Mouse (Mus musculus) embryonic fibroblast, embryonic 13.5 days (primary cell): Measurements from ENCODE around the gene BC048679.

Source experiments
- CTCF ChIP-seq: IDR thresholded peaks from 2 replicates; pipeline ENCODE4 v1.5.1; 2011; ENCODE audit warnings: mild to moderate bottlenecking, control low read depth, low read length, moderate library complexity, borderline replicate concordance; ENCODE audit not compliant: insufficient read depth
- POLR2A ChIP-seq: IDR thresholded peaks from 2 replicates; pipeline ENCODE4 v1.6.1; 2011; ENCODE audit warnings: low read depth, mild to moderate bottlenecking, control low read depth, low read length, moderate library complexity

DNA sequence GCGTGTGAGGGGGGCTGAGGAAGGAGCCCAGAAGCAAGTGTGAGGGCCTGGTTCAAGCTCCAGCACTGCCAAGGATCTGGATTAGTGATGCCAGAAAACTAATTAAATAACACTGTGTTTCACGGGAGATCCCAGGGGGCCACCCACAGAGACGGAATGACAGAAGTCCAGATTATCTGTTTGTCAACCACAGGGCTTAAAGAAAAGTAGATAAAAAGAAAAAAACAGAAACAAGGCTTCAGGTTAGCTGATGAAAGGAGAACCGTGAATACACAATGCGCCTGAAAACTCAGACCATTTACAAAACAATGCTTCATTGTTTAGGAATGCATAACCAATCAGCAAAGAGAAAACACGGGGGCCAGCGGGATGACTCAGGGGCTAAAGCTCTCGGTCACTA is 17.3 kb downstream of the BC048679 start:
- TF ChIP-seq POLR2A (no peak), CTCF (no peak)
